Mouse (Mus musculus): ENCODE measurements around the gene Lrfn4. TPM values are rescaled to one million over a fixed set of nuclear protein-coding genes. Genes with fewer than 3 reads are reported as not detected.

Lrfn4 gene
- polyA plus RNA-seq, 1 experiment from 2014 or later: 12.6 TPM

DNA sequence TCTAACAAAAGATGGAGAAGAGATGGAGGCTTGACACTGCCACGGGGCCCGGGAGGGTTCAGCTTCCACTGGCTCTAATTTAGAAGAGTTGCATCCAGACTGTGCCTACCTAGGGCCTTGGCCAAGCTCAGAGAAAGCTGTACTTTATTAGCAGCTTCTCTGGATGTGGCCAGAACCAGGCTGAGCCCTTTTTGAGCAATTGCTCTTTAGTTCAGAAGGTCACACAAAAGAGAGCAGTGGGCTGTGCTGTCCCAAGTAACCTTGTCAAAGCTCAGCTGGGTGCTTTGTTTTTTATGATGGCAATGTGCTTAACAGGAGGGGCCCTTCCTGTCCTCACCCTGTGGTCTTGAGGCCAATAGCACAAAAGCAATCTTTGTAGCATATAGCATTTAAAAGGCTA lies 47.8 kb downstream of the Lrfn4 start:
- Histone ChIP-seq H3K4me1 (ENCODE audit: control insufficient read depth, insufficient read depth, low read length) (peaks cover 8% of the 10 kb centered on the region; the same call in 1 of the 2 replicates), H3K27me3 (replicated peaks; ENCODE audit: control insufficient read depth, insufficient read depth, low read length) (no peaks in the 10 kb centered on the region), H3K27ac (ENCODE audit: low read depth, low read length) (no peak overlapping the region), H3K9me3 (replicated peaks; ENCODE audit: control insufficient read depth, low read length) (no peaks in the 10 kb centered on the region), H3K4me3 (ENCODE audit: low read depth, low read length) (no peak overlapping the region), H3K36me3 (ENCODE audit: control insufficient read depth, insufficient read depth, low read length) (no peaks in the 10 kb centered on the region), H3K4me2 (ENCODE audit: low read length) (no peak overlapping the region), H3K9ac (ENCODE audit: low read length) (no peak overlapping the region)
- DNase-seq (ENCODE audit: low spot score) (no peak), ATAC-seq (no peak)
- WGBS: 88% methylated on average over 2 of the region's 2 CpGs

DNA sequence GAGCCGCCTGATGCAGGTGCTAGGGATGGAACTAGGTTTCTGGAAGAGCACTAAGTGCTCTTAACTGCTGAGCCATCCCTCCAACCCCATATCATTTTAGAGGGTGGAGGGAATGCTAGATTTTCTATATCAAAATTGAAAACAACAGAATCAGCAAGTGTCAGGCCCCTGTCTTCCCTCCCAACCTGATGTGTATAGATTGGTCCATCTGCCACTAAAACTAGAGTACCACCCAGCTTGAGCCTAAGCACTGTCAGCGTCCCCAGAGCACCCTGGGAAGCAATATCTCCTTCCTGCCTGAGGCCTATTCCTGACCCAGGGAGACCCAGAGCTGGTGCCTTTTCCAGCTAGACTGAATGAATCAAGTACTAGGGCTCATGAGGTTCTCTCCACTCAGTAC lies 48.6 kb downstream of the Lrfn4 start:
- Histone ChIP-seq H3K36me3 (ENCODE audit: control insufficient read depth, insufficient read depth, low read length) (no peaks in the 10 kb centered on the region), H3K4me3 (ENCODE audit: low read depth, low read length) (no peak overlapping the region), H3K9ac (ENCODE audit: low read length) (no peak overlapping the region), H3K4me1 (ENCODE audit: control insufficient read depth, insufficient read depth, low read length) (peaks cover 5% of the 10 kb centered on the region; the same call in 1 of the 2 replicates), H3K9me3 (replicated peaks; ENCODE audit: control insufficient read depth, low read length) (no peaks in the 10 kb centered on the region), H3K27ac (ENCODE audit: low read depth, low read length) (no peak overlapping the region), H3K4me2 (ENCODE audit: low read length) (no peak overlapping the region), H3K27me3 (replicated peaks; ENCODE audit: control insufficient read depth, insufficient read depth, low read length) (no peaks in the 10 kb centered on the region)
- ATAC-seq (no peak), DNase-seq (ENCODE audit: low spot score) (no peak)
- 80% methylated on average over 2 of the region's 2 CpGs for WGBS

DNA sequence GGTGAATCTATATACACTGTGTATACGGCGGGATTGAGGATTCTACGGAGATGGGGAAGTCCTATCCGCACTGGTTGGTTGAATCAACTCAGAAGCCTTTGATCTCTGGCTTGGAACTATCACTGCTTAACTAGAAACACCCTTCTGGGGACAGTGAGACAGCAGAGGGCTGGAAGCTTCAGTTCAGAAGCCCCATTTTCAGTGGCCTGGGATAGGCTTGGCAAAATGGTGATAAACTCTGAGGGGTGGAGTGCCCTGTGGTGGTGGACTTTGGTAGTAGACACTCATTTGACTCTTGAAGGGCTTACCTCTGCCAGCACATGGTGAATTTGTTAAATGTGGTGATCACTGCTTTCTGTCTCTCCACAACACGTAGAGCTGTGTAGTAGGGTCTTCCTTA lies 49.8 kb downstream of the Lrfn4 start:
- no peaks in the 10 kb centered on the region for H3K27me3 ChIP-seq (replicated peaks; ENCODE audit: control insufficient read depth, insufficient read depth, low read length)
- H3K4me3 ChIP-seq (ENCODE audit: low read depth, low read length): no peak overlapping the region
- H3K4me1 ChIP-seq (ENCODE audit: control insufficient read depth, insufficient read depth, low read length): no peaks in the 10 kb centered on the region
- no peaks in the 10 kb centered on the region for H3K9me3 ChIP-seq (replicated peaks; ENCODE audit: control insufficient read depth, low read length)
- H3K4me2 ChIP-seq (ENCODE audit: low read length): no peak overlapping the region
- no peak overlapping the region for H3K9ac ChIP-seq (ENCODE audit: low read length)
- ATAC-seq (no peak), DNase-seq (ENCODE audit: low spot score) (no peak)
- H3K27ac ChIP-seq (ENCODE audit: low read depth, low read length): no peak overlapping the region
- no peaks in the 10 kb centered on the region for H3K36me3 ChIP-seq (ENCODE audit: control insufficient read depth, insufficient read depth, low read length)
- 92% methylated on average over 5 of the region's 5 CpGs for WGBS

Small RNAs within 50 kb of the gene (microRNA-seq; reads per million reads assigned to microRNA genes)
- gene Mir6986: 0.79 reads per million

Other genes with a start within 250 kb of the Lrfn4 start
- gene Kdm2a, start 217.4 kb downstream of the Lrfn4 start, polyA plus RNA-seq (2014; fragmentation: Nextera tagmentation; extraction: Ambion mirVana): 29.2 and 36.3 TPM in 2 replicates
- 6.3 and 8.3 TPM in 2 replicates for gene Rhod, start 176.2 kb downstream of the Lrfn4 start, polyA plus RNA-seq (2014; fragmentation: Nextera tagmentation; extraction: Ambion mirVana)
- 1.9 TPM in 2 replicates for gene Syt12, start 138.2 kb downstream of the Lrfn4 start, polyA plus RNA-seq (2014; fragmentation: Nextera tagmentation; extraction: Ambion mirVana)
- not detected in 2 replicates for gene 2010003K11Rik, start 117.1 kb downstream of the Lrfn4 start, polyA plus RNA-seq (2014; fragmentation: Nextera tagmentation; extraction: Ambion mirVana)
- gene Pcx, start 105.2 kb downstream of the Lrfn4 start, polyA plus RNA-seq (2014; fragmentation: Nextera tagmentation; extraction: Ambion mirVana): 14.8 and 19.2 TPM in 2 replicates
- gene Rce1, start 10.0 kb upstream of the Lrfn4 start, polyA plus RNA-seq (2014; fragmentation: Nextera tagmentation; extraction: Ambion mirVana): 57.1 and 57.5 TPM in 2 replicates
- 4.1 and 5.0 TPM in 2 replicates for gene Gm960, start 83.0 kb upstream of the Lrfn4 start, polyA plus RNA-seq (2014; fragmentation: Nextera tagmentation; extraction: Ambion mirVana)
- 25.0 and 31.9 TPM in 2 replicates for gene Sptbn2, start 95.5 kb upstream of the Lrfn4 start, polyA plus RNA-seq (2014; fragmentation: Nextera tagmentation; extraction: Ambion mirVana)
- gene Rbm4b, start 140.8 kb upstream of the Lrfn4 start, polyA plus RNA-seq (2014; fragmentation: Nextera tagmentation; extraction: Ambion mirVana): 185 and 194 TPM in 2 replicates
- gene Rbm4, start 178.2 kb upstream of the Lrfn4 start, polyA plus RNA-seq (2014; fragmentation: Nextera tagmentation; extraction: Ambion mirVana): 132 and 140 TPM in 2 replicates
- gene Gm21992, start 195.9 kb upstream of the Lrfn4 start, polyA plus RNA-seq (2014; fragmentation: Nextera tagmentation; extraction: Ambion mirVana): 9.4 TPM in 2 replicates
- 69.1 and 79.5 TPM in 2 replicates for gene Rbm14, start 196.0 kb upstream of the Lrfn4 start, polyA plus RNA-seq (2014; fragmentation: Nextera tagmentation; extraction: Ambion mirVana)
- gene Ccs, start 223.7 kb upstream of the Lrfn4 start, polyA plus RNA-seq (2014; fragmentation: Nextera tagmentation; extraction: Ambion mirVana): 34.3 and 40.1 TPM in 2 replicates
- gene Ccdc87, start 223.7 kb upstream of the Lrfn4 start, polyA plus RNA-seq (2014; fragmentation: Nextera tagmentation; extraction: Ambion mirVana): 0.50 and 0.69 TPM in 2 replicates
- gene Ctsf, start 239.5 kb upstream of the Lrfn4 start, polyA plus RNA-seq (2014; fragmentation: Nextera tagmentation; extraction: Ambion mirVana): 43.9 and 51.5 TPM in 2 replicates